8 mouse cellular contexts compared by ENCODE assay signal in the genomic region with DNA sequence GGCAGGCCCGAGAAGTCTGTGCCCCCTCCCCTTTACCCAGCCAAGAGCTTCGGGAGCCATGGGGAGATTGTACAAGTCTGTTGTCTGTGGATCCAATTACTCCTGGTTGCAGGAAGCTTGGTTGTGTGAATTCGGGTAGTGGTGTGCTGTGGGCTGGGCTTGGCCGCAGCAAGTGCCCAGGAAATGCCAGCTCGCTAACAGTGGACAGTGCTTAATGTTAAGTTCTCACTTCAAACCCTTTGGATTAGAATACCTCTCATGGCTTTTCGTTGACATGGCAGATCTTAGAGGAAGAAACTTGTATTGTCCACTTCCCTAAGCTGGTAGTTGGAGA. TPM values are rescaled to one million over a fixed set of nuclear protein-coding genes. Genes with fewer than 3 reads are reported as not detected.
A peak's percentile ranks its signal among the peaks of the same experiment; 100 is the strongest.
DNase-seq lines count a peak whose midpoint lies in the region; ATAC-seq lines count a peak whose summit lies in the region.

No protein-coding gene starts in this region.

- H3K27ac ChIP-seq in heart, embryonic 13.5 days (replicated peaks) = peak overlapping the region; percentile 90
- peak overlapping the region; percentile 86 for H3K27ac ChIP-seq in hindbrain, embryonic 15.5 days (replicated peaks)
- peak overlapping the region; percentile 90 for H3K27ac ChIP-seq in midbrain, embryonic 10.5 days (replicated peaks)

- H3K9ac ChIP-seq in heart, embryonic 13.5 days = peak overlapping the region; percentile 95
- H3K9ac ChIP-seq in hindbrain, embryonic 15.5 days = peak overlapping the region; percentile 70

- ATAC-seq in heart, embryonic 13.5 days (ENCODE audit: extremely low read depth, insufficient number of reproducible peaks, low FRiP score, low TSS enrichment) = no peak
- ATAC-seq in hindbrain, embryonic 15.5 days (ENCODE audit: low FRiP score, low read depth) = no peak

- no peaks in the 10 kb centered on the region for H3K9me3 ChIP-seq in heart, embryonic 13.5 days
- no peaks in the 10 kb centered on the region for H3K9me3 ChIP-seq in hindbrain, embryonic 15.5 days
- no peaks in the 10 kb centered on the region for H3K9me3 ChIP-seq in midbrain, embryonic 10.5 days (replicated peaks)

- intact Hi-C loops in left cerebral cortex, postnatal 4 days (cut with DNase I) = no loop called here
- intact Hi-C loops in left cerebral cortex, postnatal 10 days (cut with DNase I) = no loop called here

- WGBS in heart, embryonic 13.5 days = 23% methylated on average over 6 of the region's 6 CpGs
- 21% methylated on average over 6 of the region's 6 CpGs for WGBS in hindbrain, embryonic 15.5 days
- 32% methylated on average over 6 of the region's 6 CpGs for WGBS in midbrain, embryonic 10.5 days

- peaks cover 40% of the 10 kb centered on the region for H3K36me3 ChIP-seq in heart, embryonic 13.5 days
- peaks cover 10% of the 10 kb centered on the region for H3K36me3 ChIP-seq in hindbrain, embryonic 15.5 days
- peaks cover 39% of the 10 kb centered on the region for H3K36me3 ChIP-seq in midbrain, embryonic 10.5 days

- peaks cover 24% of the 10 kb centered on the region for H3K4me1 ChIP-seq in heart, embryonic 13.5 days
- H3K4me1 ChIP-seq in hindbrain, embryonic 15.5 days (replicated peaks) = peaks cover 26% of the 10 kb centered on the region
- peaks cover 34% of the 10 kb centered on the region for H3K4me1 ChIP-seq in midbrain, embryonic 10.5 days

- H3K27me3 ChIP-seq in heart, embryonic 13.5 days (replicated peaks) = no peaks in the 10 kb centered on the region
- H3K27me3 ChIP-seq in hindbrain, embryonic 15.5 days = no peaks in the 10 kb centered on the region
- no peaks in the 10 kb centered on the region for H3K27me3 ChIP-seq in midbrain, embryonic 10.5 days (ENCODE audit: low read depth, poor library complexity, severe bottlenecking)

- peak overlapping the region; percentile 91 for H3K4me3 ChIP-seq in heart, embryonic 13.5 days
- peak overlapping the region; percentile 71 for H3K4me3 ChIP-seq in hindbrain, embryonic 15.5 days
- peak overlapping the region; percentile 97 for H3K4me3 ChIP-seq in midbrain, embryonic 10.5 days

- no peak for DNase-seq in heart, adult 18-20 months
- DNase-seq in adipocyte (ENCODE audit: low spot score) = peak; percentile 32
- no peak for DNase-seq in midbrain, embryonic 10.5 days (ENCODE audit: low spot score)
- no peak for DNase-seq in left cerebral cortex, postnatal 4 days
- no peak for DNase-seq in left cerebral cortex, postnatal 10 days (ENCODE audit: extremely low spot score in 1 of 2, low spot score in 2 of 2)
- DNase-seq in thymus, postnatal 10 days (ENCODE audit: low spot score in 2 of 2) = no peak

- H3K4me2 ChIP-seq in heart, embryonic 13.5 days = peak overlapping the region; percentile 84
- peak overlapping the region; percentile 90 for H3K4me2 ChIP-seq in hindbrain, embryonic 15.5 days

RNA-seq across cellular contexts. Expression of gene Tbc1d13, which starts 0.8 kb away (rescaled TPM):
- polyA plus RNA-seq in heart, embryonic 13.5 days (2015; fragmentation: Nextera tagmentation; extraction: Ambion mirVana) = 5.1 and 5.5 TPM in 2 replicates
- total RNA-seq in heart, adult 18-20 months (2021) = 10 to 100 TPM; 17.4 to 18.6 TPM
- polyA plus RNA-seq in hindbrain, embryonic 15.5 days (2015; fragmentation: Nextera tagmentation; extraction: Ambion mirVana) = 12.4 and 12.5 TPM in 2 replicates
- polyA plus RNA-seq in midbrain, embryonic 10.5 days (2016; fragmentation: Nextera tagmentation; extraction: Ambion mirVana) = 6.0 and 6.3 TPM in 2 replicates
- total RNA-seq in left cerebral cortex, postnatal 4 days (2021) = 10 to 100 TPM; 84.9 to 87.6 TPM
- 10 to 100 TPM; 60.4 to 71.5 TPM for total RNA-seq in left cerebral cortex, postnatal 10 days (2021)

RNA-seq across cellular contexts. Expression of gene Zer1, which starts 10.0 kb away (rescaled TPM):
- polyA plus RNA-seq in heart, embryonic 13.5 days (2015; fragmentation: Nextera tagmentation; extraction: Ambion mirVana) = 5.6 and 6.3 TPM in 2 replicates
- 10 to 100 TPM; 21.8 to 23.5 TPM for total RNA-seq in heart, adult 18-20 months (2021)
- polyA plus RNA-seq in hindbrain, embryonic 15.5 days (2015; fragmentation: Nextera tagmentation; extraction: Ambion mirVana) = 13.7 and 13.9 TPM in 2 replicates
- polyA plus RNA-seq in midbrain, embryonic 10.5 days (2016; fragmentation: Nextera tagmentation; extraction: Ambion mirVana) = 6.0 and 8.3 TPM in 2 replicates
- 10 to 100 TPM; 80.8 to 88.0 TPM for total RNA-seq in left cerebral cortex, postnatal 4 days (2021)
- 100 to 1,000 TPM; 110 to 116 TPM for total RNA-seq in left cerebral cortex, postnatal 10 days (2021)

RNA-seq across cellular contexts. Expression of gene Endog, which starts 36.9 kb away (rescaled TPM):
- polyA plus RNA-seq in heart, embryonic 13.5 days (2015; fragmentation: Nextera tagmentation; extraction: Ambion mirVana) = 30.4 and 30.6 TPM in 2 replicates
- total RNA-seq in heart, adult 18-20 months (2021) = 10 to 100 TPM; 89.0 to 98.3 TPM
- 23.7 and 26.1 TPM in 2 replicates for polyA plus RNA-seq in hindbrain, embryonic 15.5 days (2015; fragmentation: Nextera tagmentation; extraction: Ambion mirVana)
- polyA plus RNA-seq in midbrain, embryonic 10.5 days (2016; fragmentation: Nextera tagmentation; extraction: Ambion mirVana) = 16.9 and 18.6 TPM in 2 replicates
- total RNA-seq in left cerebral cortex, postnatal 4 days (2021) = 10 to 100 TPM; 13.3 to 15.8 TPM
- total RNA-seq in left cerebral cortex, postnatal 10 days (2021) = 10 to 100 TPM; 18.6 to 23.3 TPM

RNA-seq across cellular contexts. Expression of gene Zdhhc12, which starts 40.9 kb away (rescaled TPM):
- 36.5 and 45.5 TPM in 2 replicates for polyA plus RNA-seq in heart, embryonic 13.5 days (2015; fragmentation: Nextera tagmentation; extraction: Ambion mirVana)
- total RNA-seq in heart, adult 18-20 months (2021) = 1 to 10 TPM; 2.8 to 3.9 TPM
- polyA plus RNA-seq in hindbrain, embryonic 15.5 days (2015; fragmentation: Nextera tagmentation; extraction: Ambion mirVana) = 26.3 and 27.7 TPM in 2 replicates
- polyA plus RNA-seq in midbrain, embryonic 10.5 days (2016; fragmentation: Nextera tagmentation; extraction: Ambion mirVana) = 36.8 and 41.9 TPM in 2 replicates
- total RNA-seq in left cerebral cortex, postnatal 4 days (2021) = 10 to 100 TPM; 14.9 to 15.6 TPM
- 10 to 100 TPM; 16.8 to 20.8 TPM for total RNA-seq in left cerebral cortex, postnatal 10 days (2021)

RNA-seq across cellular contexts. Expression of gene Spout1, which starts 43.9 kb away (rescaled TPM):
- polyA plus RNA-seq in heart, embryonic 13.5 days (2015; fragmentation: Nextera tagmentation; extraction: Ambion mirVana) = 33.6 TPM in 2 replicates
- 1 to 10 TPM; 4.8 to 6.4 TPM for total RNA-seq in heart, adult 18-20 months (2021)
- 62.1 and 67.1 TPM in 2 replicates for polyA plus RNA-seq in hindbrain, embryonic 15.5 days (2015; fragmentation: Nextera tagmentation; extraction: Ambion mirVana)
- polyA plus RNA-seq in midbrain, embryonic 10.5 days (2016; fragmentation: Nextera tagmentation; extraction: Ambion mirVana) = 88.5 and 89.0 TPM in 2 replicates
- 10 to 100 TPM; 36.7 to 37.7 TPM for total RNA-seq in left cerebral cortex, postnatal 4 days (2021)
- total RNA-seq in left cerebral cortex, postnatal 10 days (2021) = 10 to 100 TPM; 37.0 to 40.3 TPM
